Mouse (Mus musculus) heart, adult 8-10 months (tissue): ENCODE data around the gene Nup98. TPM values are rescaled to one million over a fixed set of nuclear protein-coding genes. Genes with fewer than 3 reads are reported as not detected.

Experiments used
- DNase-seq: peaks from one replicate; pipeline ENCODE4 v3.0.0; 2022; ENCODE audit warnings: low spot score
- total RNA-seq, 4 experiments: library from RNA; stranded (reverse); gene quantifications; 2 replicates each; pipeline ENCODE4 v1.2.4; 2022

Gene Nup98
- total RNA-seq = 10 to 100 TPM; 31.6 to 34.8 (median 32.8) TPM

DNA sequence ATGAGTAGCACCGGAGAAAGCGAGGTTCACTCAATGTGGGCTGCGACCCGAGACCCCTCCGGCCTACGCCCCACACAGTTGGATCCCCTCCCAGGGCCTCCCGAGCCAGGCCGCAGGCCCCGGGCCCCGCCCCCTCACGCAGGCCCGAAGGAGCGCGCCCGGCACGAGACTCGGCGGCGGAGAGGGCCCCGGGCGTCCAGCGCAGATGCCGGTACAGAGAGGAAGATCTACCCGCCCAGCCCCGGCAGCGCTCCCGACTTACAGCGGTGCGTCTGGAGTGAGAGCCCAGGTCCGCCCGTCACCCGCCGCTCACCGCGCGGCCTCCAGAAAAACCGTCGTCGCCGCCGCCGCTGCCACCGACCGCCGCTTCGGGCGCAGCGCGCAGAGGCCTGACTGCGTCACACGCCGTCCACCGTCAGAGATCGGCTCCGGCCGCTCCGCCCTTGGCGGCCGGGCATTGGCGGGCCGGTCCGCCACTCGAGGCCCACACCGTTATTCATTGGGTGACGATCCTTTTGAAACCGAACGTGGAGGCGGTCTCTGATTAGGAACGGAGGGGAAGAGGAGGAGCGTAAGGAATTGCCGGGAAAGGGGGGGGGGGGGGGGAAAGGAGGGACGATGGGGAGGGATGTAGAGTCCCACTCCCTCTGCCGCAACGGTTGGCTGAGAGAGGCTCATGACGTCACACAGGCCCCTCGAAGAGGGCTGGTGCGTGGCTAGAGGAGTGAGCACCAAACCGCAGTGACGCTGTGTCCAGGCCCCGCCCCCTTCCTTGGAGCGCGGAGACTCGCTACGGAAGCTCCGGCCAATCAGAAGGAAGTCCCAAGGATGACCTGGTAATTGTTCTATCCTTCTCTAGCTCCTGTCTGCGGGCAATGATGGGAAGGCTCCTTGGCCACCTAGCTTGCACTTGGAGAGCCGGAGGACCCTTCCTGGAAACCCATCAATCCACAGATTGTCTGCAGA is at the start of gene Nup98, which contains the start of gene Pgap2:
TSS of gene Nup98 (minus strand) at position 421 of the 966 bp plus-strand sequence.
TSS of gene Pgap2 (plus strand) at position 453 of the 966 bp plus-strand sequence.
- peak; percentile 98 for DNase-seq

DNA sequence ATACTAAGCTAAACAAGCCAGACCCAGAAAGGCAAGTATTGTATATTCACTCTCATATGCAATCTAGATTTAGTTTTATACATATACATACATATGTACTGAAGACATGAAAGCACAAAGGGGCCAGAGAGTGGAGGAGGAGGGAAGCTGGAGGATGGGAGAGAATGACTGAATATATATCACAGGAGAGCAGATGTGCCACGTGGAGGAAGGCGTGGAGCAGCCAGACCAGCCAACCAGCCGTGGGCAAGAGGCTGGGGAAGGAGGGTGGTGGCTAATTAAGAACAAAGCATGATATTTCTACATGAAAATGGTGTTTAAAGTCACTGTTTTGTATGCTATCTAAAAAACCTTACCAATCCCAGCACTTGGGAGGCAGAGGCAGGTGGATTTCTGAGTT is 48.8 kb upstream of the Nup98 start:
- DNase-seq = no peak

DNA sequence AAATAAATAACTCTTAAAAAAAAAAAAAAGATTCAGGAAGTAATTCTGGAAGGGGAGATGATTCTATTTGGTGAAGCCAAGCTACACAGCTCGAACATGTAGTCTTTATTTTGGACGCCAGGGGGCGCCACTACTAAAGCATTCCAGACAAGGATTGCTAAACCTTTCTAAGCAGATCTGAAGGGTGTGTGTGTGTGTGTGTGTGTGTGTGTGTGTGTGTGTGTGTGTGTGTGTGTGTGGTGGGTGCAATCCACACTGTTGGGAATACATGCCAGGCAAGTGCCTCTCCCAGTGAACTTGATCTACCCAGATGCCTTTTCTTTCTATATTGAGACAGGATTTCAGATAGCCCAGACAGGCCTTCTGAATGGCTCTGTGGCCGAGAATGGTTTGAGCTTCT is 48.2 kb upstream of the Nup98 start:
- peak; percentile 76 for DNase-seq

DNA sequence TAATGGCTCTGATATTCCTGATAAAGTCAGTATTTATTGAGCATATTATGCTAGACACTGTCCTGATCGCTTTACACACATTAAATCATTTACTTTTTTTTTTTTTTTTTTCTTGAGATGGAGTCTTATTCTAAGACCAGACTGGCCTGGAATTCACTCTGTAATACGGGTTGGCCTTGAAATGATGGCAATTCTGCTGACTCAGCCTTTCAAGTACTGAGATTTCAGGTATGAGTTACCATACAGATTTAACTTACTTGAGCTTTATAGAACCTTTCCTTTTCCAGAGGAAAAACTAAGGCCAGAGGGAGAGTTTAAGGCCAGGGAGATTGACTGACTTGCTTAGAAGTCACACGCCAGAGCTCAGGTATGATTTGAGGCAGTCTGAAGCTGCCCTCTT is 46.7 kb upstream of the Nup98 start:
- no peak for DNase-seq

DNA sequence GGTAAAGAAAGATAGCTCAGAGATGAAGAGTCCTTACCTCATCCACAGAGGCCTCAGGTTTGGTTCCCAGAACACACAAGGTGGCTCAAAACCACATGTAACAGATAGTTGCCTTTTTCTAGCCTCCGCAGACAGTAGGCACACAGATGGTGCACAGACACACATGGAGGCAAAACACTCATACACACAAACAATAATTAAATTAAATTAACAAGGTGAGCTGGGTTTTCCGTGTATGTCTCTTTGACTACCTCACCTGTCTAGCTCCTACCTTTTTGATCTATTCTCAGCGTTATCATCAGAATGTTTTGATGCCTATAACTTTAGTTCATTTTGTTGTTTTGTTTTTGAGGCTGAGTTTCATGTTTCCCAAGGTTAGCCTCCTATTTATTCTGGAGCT is 46.0 kb upstream of the Nup98 start, which contains the start of gene Rhog:
TSS of gene Rhog (minus strand) at position 101 of the 400 bp plus-strand sequence.
- DNase-seq = no peak

DNA sequence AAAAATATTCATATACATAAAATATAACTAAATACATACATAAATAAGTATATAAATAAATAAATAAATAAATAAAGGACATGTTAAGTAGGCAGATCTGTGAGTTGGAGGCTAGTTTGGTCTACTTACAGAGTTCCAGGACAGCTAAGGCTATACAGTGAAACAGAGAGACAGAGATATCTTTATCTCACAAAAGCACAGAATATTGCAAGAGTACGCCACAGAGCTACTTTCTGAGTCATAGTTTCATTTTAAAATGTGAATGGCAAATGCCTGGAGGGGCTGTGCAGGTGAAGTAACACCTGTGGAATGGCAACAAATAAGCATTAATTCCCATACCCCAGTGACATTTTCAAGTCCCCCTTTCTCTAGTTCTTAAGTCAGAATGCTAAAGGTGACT is 43.7 kb upstream of the Nup98 start:
- no peak for DNase-seq

DNA sequence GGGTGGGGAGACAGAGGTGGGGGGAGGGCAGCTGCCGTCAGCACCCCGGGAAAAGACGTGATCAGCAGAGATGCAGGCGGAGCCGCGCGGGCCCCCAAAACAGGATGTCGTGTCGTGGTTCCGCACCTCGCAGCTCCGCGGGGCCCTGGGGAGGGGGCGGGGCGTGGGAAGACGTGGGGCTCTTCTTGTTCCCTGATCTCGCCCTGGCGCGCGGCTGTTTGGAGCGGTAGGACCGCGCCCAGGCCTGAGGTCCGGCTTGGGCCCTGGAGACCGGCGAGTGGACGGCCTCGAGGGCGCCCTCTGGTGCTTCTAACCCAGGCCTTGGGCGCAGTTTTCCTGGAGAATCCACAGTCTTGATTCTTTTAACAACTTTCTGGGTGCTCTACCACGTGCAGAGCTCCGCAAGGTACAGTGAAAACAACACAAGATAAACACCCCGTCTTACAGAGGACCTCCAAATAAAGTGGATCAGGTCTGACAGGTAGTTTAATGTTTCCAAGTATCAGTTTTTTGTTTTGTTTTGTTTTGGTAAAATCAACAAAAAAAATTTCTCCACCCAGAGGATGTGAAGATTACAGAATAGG is 40.7 kb upstream of the Nup98 start:
- DNase-seq = peak; percentile 93

DNA sequence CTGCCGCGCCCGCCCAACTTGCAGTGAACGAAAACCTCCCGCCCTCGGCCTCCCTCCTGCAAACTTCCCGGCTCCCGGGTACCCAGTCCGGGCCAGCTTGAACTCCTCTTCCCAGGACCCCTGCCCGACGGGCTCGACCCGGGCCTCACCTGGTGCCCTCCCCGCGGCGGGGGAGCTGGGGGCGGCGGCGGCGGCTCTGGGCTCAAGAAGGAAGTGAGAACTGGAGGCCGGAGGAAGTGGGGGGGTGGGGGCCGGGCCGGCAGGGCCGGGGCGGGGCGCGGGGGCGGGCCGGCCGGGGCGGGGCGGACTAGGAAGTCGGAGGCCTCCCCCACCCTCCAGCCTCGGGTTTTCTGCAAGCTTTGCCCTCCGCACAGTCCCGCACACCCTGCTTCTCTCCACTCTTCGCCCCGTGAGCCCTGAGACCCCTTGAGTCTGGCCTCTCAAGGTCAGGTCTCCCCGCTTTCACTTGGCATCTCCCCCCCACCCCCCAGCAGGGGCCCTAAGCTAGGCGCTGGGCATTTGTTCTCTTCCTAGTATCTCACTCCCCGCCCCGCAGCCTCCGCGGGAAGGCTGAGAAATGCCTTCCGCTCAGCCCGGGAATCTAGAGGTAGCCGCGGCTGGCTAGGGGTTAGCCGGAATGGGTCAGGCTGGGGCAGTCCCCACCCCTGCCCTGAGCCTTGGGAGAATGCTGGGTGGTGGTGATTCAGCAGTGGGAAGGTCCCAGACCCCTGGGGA is 40.1 kb upstream of the Nup98 start:
- DNase-seq = peak; percentile 79

DNA sequence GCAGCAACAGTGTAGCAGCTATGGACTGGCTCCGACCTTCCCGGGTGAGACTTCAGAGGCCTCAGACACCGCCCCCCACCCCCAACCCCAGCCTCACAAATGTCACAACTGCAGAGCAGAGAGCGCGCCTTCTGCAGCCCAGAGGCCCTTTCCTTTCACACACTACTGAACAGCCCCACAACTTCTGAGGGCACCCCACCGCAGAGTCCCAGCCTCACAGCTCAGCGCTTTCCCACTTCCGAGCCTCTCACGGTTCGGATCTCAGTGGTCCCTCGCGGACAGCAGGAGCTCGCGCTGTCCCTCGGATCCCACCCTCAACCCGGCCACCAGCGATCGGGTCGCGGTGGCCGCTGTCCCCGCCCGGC is 39.5 kb upstream of the Nup98 start:
- no peak for DNase-seq

DNA sequence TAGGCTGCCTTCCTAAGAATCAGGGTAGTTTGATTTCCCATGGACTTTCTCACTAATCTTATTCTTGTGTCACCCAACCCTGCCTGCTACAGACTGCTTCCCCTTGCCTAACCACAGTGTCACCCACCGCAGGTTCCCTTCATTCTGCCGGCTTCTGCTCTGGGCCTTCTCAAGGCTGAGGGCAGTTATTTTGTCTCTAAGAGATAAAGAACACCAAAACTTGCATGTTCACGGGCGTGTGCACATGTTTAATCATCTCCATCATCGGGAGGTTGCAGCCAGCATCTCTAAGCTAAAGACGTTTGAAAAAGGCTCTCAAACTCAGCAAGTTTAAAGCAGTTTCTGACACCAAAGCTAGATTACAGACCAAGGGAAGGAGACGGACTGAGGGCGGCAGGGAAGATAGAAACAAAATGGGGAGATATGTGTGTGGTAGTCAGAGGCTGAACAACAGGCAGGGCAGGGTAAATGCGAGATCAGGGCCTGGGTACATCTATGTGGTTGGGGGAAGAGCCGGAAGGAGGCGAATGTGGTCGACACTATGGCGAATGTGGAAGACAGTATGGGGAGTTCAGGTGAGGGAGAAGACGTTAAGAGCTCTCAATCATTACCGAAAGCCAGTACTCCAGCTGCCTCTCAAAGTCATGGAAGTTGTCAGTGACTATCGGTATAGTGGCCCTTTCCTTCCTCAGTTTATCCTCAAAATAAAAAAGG is 38.9 kb upstream of the Nup98 start:
- no peak for DNase-seq

DNA sequence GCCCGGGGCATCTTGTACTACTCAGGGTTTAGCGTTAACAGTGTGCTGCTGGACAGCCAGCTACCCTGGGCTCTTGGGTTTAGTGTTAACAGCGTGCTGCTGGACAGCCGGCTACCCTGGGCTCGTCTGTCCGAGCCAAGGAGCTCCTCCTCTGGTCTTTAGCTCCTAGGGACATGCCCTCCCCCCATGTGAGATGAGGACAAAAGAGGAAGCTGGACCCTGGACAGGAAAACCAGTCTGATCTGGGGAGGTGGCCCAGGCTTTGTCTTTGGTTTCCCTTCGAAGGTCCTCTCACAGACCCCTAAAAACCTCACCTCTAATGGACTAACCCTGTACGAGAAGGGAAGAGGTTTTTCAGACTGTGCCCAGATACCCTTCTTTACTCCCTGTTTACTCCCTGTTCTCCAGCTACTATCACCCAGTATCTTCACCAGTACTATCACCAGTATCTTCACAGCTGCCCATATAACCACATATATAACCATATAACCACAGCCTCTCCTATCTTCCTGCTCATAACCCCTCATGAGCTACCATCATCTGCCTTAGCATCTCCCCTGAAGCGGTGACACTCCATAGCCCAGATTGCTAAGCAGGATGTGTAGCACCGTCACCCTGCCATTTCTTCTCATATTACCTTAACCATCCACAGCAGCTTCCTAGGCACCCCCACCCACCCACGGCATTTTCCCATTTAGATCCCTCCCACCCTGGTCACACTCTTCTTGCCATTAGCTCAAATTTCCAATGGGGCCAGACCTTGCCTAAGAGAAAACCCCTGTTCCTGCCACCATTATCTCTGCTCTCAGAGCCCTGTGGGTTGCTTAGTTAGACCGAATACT is 37.2 kb upstream of the Nup98 start:
- DNase-seq = no peak

DNA sequence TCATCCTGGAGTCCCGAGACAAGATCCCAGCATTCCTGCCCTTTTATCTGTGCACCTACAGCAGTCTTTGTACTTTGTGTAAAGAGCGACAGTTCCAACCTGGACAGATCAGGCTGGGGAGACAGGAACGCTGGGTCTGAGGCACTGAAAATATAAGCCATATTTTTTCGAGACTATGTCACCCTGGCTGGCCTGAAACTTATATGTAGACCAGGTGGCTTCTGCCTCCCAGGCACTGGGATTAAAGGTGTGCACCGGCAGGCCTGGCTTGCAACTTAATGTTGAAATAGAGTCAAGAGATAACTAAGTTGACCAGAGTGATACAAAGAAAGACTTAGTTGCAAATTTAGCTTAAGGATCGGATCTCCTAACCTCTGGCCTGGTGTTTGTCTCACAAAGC is 36.3 kb upstream of the Nup98 start:
- DNase-seq = no peak

DNA sequence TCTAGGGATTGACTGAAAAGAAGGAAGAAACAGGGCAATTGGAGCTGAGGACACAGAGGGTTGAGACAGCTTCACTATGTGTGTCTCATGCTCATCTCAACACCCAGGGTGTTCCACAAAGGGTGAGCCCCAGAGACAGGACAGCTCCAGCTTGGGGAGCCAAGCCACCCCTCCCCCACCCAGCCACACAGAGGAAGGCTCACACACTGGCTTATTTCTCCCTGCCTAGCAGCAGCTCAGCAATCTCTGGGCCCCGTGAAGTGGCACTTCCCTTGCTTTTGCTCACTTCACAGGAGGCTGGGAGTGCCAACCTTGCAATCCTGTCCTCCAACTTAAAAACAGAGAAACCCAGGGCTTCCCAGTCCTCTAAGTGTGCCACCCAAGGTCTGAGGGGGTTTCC is 35.8 kb upstream of the Nup98 start:
- DNase-seq = no peak

DNA sequence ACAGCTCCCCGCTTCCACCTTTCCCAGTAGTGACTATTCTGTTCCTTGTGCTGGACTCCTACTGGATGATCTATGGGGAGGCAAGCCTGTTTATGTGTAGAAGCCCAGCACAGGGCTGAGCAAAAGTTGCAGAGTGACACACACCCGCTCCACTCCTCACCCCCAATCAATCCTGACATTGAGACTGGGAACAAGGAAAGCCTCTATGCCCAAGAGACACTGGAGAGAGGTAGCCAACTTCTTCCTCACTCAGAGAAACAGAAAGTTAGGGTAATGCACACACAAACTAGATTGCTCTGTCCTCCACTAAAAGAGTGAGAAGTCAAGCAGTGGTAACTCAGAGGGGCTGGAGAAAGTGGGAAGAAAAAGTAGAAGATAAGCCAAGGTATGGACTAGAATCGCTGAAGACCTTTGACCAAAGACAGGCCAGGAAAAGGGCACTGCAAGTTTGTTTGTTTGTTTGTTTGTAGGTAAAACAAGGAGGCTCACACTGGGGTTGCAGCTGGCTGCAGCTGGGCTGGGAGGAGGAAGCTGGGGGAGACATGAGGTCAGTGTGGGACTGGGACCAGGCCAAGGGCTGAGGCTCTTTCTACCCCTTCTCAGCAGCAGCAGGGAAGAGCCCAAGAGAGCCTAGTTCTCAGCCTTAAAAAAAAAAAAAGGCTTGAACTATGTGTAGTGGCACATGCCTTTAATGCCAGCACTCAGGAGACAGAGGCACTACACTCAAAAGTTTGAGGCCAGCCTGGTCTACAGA is 35.0 kb upstream of the Nup98 start:
- peak; percentile 68 for DNase-seq

DNA sequence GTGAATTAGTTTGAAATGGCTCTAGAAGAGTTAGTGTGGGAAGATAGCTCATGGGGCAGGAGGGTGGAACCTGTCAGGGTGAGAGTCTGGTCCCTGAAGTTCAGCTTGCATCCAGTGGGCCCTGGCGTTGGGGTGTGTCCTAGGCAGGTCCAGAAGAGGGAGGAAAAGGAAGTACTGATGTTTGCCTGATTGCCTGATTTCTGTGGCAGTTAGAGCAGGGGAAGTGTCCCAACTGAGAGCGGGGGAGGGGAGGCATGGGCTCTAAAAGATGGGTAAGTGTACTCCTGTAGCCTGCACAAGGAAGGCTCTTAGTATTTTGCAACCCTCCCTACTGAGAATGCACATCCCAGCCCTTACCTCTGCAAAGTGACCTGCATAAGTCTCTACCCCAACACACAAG is 33.9 kb upstream of the Nup98 start:
- DNase-seq = peak; percentile 58

DNA sequence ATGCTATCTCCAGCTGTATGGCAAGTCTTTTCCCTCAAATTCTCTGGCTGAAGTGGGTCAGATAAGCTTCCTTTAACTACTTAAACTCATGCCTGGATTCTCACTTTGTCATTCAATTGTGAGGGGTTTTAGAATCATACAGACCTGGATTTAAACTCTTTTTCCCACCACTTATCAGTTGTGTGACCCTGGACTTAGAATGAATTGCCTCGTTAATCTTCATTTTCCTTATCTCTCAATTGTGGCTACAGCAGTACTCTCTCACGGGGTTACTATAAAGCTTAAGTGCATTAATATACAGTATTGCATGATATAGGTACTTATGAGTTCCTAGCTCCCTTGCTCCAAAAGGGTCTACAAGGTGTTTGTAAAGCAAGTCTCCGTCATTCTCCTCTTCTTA is 32.9 kb upstream of the Nup98 start:
- no peak for DNase-seq

DNA sequence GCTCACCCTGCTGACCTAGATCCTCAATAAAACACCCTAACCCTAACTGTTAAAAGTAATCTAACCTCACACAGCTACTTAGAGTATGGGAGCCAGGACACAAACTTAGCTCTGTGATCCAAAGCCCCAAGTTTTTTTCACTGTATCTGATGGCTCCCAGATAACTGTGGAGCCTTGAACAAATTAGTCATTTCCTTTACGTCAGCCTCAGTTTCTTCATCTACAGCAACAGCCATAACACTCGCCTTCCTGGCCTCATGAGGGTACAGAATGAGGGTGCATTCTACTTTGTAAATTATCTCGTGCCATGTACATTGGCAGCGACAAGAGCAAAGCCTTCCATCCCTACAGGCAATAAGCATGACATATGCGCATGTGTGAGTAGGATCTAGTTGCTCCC is 32.4 kb upstream of the Nup98 start:
- no peak for DNase-seq

DNA sequence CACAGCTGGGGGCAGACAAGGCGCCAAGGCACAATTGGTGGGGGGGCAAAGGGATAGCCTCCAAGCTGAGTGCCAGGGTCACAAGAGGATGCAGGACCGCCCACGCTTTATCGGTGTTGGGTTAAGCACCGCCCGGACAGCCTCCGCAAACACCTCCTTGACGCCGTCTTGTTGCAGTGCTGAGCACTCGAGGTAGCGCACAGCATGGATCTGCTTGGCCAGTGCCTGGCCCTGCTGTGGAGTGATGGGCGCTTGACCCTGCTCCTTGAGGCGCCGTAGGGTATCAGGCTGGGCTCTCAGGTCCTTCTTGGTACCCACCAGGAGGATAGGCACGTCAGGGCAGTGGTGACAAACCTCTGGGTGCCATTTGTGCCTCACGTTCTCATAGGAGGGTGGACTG is 29.6 kb upstream of the Nup98 start:
- DNase-seq = no peak

DNA sequence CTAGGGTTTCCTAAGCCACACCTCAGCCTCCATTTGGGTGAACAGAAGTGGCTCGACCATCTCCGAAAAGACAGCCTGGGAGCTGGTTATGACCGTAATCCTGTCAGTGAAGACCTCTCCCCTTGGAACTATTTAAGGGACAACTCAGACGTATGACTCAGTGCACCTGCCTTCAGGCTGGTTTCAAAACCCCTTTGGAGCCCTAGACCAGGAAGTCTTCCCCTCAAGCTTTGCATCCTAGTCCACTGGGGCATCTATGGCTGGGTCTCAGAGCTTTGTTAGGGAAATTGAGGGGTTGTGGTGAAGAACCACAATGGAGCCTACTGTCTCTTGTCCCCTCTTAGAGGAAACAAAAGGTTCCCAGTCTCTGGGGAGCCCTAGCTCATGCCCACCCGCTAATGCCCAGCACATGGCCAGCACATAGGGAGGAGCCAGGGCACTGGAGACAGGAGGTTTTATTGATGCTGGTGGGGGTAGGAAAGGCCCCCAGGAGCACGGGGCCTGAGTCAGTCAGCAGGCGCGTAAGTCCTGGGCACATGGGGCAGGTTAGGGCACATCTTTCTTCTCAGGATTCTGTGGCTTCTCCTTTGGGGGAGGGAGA is 28.8 kb upstream of the Nup98 start:
- no peak for DNase-seq

DNA sequence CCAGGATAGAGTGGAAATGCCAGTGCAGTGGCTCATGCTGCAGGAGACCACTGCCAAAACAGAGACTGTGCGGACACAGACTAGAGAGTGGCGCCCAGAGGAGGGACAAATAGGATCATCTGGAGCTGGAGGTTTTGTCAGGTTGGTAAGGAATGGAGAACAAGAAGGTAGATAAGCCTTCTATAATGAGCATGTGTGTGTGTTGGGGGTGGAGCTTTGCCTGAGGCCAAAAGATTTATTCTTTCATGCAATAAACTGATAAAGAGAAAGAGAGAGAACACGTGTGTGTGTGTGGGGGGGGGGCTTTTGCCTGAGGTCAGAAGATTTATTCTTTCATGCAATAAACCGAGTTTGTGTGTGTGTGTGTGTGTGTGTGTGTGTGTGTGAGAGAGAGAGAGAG is 23.1 kb upstream of the Nup98 start:
- no peak for DNase-seq
